Mouse (Mus musculus) granulocyte monocyte progenitor cell, adult 5-6 weeks (primary cell): ENCODE data around the gene Ctnnbip1. TPM values are rescaled to one million over a fixed set of nuclear protein-coding genes. Genes with fewer than 3 reads are reported as not detected.
A peak's percentile ranks its signal among the peaks of the same experiment; 100 is the strongest.

Experiments
- ATAC-seq: replicated peaks from 2 replicates; pipeline ENCODE4 v1.8.0; 2016; ENCODE audit warnings: mild to moderate bottlenecking, moderate TSS enrichment, inconsistent platforms; ENCODE audit not compliant: poor library complexity, severe bottlenecking
- total RNA-seq, 2 experiments: library from RNA; stranded (forward) in 1 of 2; stranded (reverse) in 1 of 2; fragments of 200-712, 200-1000 nt in 1 of 2; fragments of >200 nt in 1 of 2; fragmentation: Nextera tagmentation in 1 of 2; gene quantifications; 2 replicates each; pipeline ENCODE4 v1.2.3; 2014 to 2017

Gene Ctnnbip1
- 3.5 and 8.7 TPM in 2 replicates for total RNA-seq (2014; fragmentation: Nextera tagmentation)
- total RNA-seq (2017), result 2.8 and 4.6 TPM in 2 replicates

- ATAC-seq, result peak; percentile 97
Measured at GRCm38 (mm10) chr4:149517868-149518340, at the start of gene Ctnnbip1. Gene Ctnnbip1 (plus strand): TSS chr4:149518236.

- no peak for ATAC-seq
Measured at GRCm38 (mm10) chr4:149469557-149469956, 48.5 kb upstream of the Ctnnbip1 start.

DNA sequence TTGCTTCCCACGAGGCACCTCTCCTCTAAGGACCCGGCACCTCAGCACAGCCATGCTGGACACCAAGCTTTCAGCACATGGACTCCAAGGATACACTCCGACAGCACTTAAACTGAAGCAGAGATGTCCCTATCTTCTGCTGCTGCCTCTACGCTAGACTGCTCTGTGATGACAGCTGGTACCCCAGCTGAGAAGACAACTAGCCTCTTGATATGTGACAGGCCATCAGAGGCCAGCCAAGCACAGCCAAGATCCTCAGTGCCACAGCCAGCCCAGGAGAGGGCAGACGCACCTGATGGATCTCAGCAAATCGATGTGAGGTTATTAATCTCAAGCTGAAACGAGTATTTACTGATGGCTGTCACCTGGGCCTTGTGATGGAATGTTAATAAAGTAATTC, 42.9 kb upstream of the Ctnnbip1 start:
- no peak for ATAC-seq

- ATAC-seq, result no peak
Measured at GRCm38 (mm10) chr4:149477078-149477477, 41.0 kb upstream of the Ctnnbip1 start, which contains the start of gene Tmem274. Gene Tmem274 (plus strand): TSS chr4:149477378.

DNA sequence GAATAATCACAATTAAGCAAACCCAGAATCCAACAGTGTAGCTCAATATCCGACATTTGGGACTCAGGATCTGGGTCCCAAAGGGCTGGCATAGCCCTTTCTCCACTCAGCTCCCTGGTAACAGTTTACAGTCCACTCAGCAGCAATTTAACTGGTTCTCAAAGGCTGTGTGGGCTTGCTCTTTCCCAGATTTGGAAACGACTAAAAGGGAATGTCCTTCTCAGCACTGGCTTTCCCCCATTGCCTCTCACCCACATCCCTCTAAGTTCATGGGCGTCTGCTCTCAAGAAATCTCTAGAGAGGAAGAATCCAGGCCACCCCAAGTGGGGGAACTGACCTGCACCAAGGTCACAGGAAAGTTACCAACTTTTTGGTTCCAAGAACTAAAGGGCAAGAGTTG, 33.5 kb upstream of the Ctnnbip1 start:
- no peak for ATAC-seq

DNA sequence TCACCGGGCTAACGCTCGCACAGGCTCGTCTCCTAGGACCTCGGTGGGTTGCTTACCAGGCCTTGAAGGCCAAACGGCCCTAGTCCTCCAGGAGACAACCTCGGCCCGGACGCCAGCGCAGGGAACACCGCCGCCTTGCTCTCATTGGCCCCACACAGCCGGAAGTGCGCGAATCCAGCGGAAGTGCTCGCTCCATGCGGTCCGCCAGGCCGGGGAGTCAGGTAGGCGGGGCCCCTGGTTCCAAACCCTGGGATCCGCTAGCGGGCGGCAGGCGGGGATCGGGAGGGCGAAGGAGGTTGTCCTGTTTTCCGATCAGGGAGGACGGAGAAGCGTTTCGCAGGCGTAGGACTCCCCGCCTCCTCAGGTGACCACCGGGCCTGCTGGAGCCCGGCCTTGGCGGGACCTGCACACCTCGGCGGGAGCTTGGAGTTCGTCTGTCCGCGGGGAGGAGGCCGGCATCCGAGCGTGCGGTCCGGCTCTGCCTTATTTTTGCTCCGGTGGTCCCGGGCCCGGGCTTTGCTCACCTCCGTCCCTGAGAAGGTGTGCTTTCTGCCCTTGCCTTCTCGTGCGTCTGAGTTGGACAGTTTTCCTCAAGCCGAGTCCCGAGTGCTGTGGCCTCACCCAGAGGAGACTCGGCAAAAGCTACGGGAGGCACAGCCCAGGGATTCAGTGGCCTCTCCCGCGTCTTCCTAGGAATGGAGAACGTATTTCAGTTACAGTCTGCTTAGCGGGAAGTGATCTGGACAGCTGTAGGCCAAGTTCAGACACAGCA, 32.8 kb upstream of the Ctnnbip1 start, which contains the start of the genes Nmnat1 and Lzic:
Gene Nmnat1 (minus strand): TSS at position 150 of the 772 bp plus-strand sequence.
Gene Lzic (plus strand): TSS at position 177 of the 772 bp plus-strand sequence.
- ATAC-seq, result peak; percentile 98

- peak; percentile 42; the same call in 1 of the 2 replicates for ATAC-seq
Measured at GRCm38 (mm10) chr4:149485825-149486206, 32.2 kb upstream of the Ctnnbip1 start.

DNA sequence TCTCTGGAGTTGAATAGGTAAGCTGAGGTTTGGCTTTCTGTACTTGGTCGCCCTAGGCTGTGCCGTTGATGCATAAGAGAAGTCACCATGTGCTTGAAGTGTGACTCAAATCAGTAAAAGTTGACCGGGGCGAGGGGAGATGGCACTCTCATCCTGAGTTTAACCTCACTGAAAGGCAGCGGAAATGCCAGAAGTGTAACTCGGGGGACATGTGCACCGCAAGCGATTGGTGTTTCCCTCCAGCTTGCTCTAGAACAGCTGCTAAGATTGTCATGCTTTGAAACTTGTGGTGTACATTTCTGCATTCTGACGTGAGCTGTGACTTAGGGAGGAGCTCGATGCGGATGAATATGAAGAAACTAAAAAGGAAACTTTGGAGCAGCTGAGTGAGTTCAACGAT, 30.3 kb upstream of the Ctnnbip1 start:
- no peak for ATAC-seq

DNA sequence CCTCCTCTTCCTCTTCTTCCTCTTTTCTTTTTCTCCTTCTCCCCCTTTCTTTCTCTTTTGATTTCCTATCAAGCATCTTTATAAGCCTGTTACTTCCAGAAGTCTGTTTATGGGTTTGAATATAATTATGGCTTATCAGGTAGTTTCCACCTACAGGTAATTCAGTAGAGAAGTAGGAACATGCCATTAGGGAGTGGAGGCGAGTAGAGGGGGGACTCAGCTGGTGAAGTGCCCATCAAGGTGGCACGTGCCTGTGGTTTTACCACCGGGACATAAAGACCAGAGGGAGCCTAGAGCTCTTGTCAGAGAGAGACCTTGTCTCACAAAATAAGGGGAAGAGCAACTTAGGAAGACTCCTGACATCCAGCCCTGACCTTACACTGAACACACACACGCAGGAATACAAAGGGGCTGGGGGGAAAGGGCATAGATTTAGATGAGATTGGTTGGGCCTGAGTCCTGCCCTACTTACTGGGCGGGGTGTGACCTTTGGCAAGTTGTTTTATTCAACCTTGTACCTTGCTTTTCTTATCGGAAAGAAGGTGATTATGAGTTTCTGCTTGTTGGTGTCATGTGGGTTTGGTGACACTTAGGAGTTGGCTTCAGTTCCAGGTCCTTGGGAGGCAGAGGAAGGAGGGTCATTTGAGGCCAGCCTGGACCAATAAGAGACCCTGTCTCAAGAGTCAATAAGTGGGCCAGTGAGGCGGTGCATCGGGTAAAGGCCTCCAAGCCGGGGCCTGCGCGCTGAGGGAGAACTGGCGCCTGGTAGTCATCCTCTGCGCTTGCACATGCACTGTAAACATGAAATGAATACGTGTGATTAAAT, 28.4 kb upstream of the Ctnnbip1 start:
- ATAC-seq, result no peak

- ATAC-seq, result peak; percentile 86
Measured at GRCm38 (mm10) chr4:149491151-149491550, 26.9 kb upstream of the Ctnnbip1 start.

GRCm38 (mm10) chr4:149496612-149497011, 21.4 kb upstream of the Ctnnbip1 start:
- no peak for ATAC-seq

- ATAC-seq, result no peak
Measured at GRCm38 (mm10) chr4:149498901-149499300, 19.1 kb upstream of the Ctnnbip1 start.

GRCm38 (mm10) chr4:149499790-149500189, 18.2 kb upstream of the Ctnnbip1 start:
- peak; percentile 56 for ATAC-seq

GRCm38 (mm10) chr4:149504363-149504762, 13.7 kb upstream of the Ctnnbip1 start:
- no peak for ATAC-seq

DNA sequence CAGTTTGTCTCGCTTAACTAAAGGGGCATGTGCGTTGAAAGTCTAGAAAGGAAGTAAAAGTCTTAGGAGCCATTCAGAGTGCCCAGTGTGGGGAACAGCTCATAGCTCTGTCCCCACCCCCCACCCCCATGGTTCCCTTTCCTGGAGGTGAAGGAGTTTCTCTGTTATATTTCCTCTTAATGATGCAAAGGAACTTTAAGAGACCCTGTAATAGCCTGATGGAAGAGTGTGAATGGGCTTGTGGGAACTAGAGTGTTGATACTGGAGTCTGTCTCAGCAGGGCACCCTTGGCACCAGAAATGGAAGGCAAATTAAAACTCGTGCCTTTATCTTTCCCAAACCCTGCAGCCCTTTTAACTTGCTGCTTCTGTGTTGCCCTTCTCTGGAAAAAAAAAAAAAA, 13.2 kb upstream of the Ctnnbip1 start:
- ATAC-seq, result peak; percentile 90

- no peak for ATAC-seq
Measured at GRCm38 (mm10) chr4:149505261-149505967, 12.6 kb upstream of the Ctnnbip1 start.

DNA sequence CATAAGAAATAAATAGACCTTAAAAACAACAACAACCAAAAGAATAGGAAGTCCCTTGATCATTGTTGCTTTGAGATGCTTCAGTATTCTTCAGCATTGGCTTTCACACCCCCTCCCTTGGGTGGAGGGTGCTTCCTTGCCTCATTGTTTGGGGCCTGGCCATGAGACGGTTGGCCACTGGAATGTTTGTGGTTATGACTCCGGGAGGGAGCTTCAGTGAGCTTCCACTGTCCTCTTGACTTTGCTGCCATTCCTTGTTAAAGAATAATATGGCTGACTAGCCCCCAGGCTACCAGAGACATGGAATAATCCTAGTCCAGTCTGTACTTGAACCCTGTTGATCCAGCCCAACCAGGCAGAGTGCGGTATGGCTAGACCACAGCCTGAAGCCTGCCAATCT, 11.1 kb upstream of the Ctnnbip1 start:
- no peak for ATAC-seq

GRCm38 (mm10) chr4:149511221-149511646, 6.8 kb upstream of the Ctnnbip1 start:
- ATAC-seq, result peak; percentile 52

GRCm38 (mm10) chr4:149512072-149512471, 6.0 kb upstream of the Ctnnbip1 start:
- ATAC-seq, result no peak

DNA sequence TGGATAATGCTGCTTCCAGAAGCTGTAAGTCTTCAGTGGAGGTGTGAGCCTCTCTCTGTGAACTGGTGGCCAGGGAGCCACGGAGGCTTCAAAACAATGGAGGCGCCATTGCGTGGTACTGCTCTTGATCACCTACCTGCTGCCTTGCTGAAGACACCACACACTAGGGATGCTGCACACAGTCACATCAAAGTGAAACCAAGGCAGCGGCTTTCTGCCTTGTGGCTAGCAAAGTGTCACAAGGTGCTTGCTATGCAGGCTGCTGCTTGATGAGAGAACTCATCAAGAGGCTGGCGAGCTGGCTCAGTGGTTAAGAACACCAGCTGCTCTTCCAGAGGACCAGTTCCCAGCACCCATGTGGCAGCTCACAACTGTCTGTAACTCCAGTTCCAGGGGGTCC, 2.3 kb upstream of the Ctnnbip1 start:
- no peak for ATAC-seq
